Mouse (Mus musculus): ENCODE results near the gene Sall4. TPM values are rescaled to one million over a fixed set of nuclear protein-coding genes. Genes with fewer than 3 reads are reported as not detected.

Gene Sall4
- polyA plus RNA-seq (2014; fragmentation: Nextera tagmentation; extraction: Ambion mirVana) = 0.71 and 1.1 TPM in 2 replicates

- WGBS = 11% methylated on average over 10 of the region's 10 CpGs
- no peak for ATAC-seq
- H3K4me2 ChIP-seq (ENCODE audit: low read length) = peak within 1 kb of the TSS; percentile 91
- H3K9me3 ChIP-seq (replicated peaks; ENCODE audit: control insufficient read depth, low read length) = no peaks in the 10 kb centered on the region
- H3K9ac ChIP-seq (ENCODE audit: low read length) = peak within 1 kb of the TSS; percentile 68
- H3K27ac ChIP-seq (ENCODE audit: low read depth, low read length) = no peak within 1 kb of the TSS; the same call in 1 of the 2 replicates
- peak within 1 kb of the TSS; percentile 44 for H3K4me3 ChIP-seq (ENCODE audit: low read depth, low read length)
- DNase-seq (ENCODE audit: low spot score) = no peak
- H3K4me1 ChIP-seq (ENCODE audit: control insufficient read depth, insufficient read depth, low read length) = peaks cover 28% of the 10 kb centered on the region
- H3K27me3 ChIP-seq (replicated peaks; ENCODE audit: control insufficient read depth, insufficient read depth, low read length) = peaks cover 44% of the 10 kb centered on the region
- H3K36me3 ChIP-seq (ENCODE audit: control insufficient read depth, insufficient read depth, low read length) = no peaks in the 10 kb centered on the region
Measured at GRCm38 (mm10) chr2:168767582-168767981, at the start of gene Sall4. Gene Sall4, minus strand, starts transcription at chr2:168767943.

DNA sequence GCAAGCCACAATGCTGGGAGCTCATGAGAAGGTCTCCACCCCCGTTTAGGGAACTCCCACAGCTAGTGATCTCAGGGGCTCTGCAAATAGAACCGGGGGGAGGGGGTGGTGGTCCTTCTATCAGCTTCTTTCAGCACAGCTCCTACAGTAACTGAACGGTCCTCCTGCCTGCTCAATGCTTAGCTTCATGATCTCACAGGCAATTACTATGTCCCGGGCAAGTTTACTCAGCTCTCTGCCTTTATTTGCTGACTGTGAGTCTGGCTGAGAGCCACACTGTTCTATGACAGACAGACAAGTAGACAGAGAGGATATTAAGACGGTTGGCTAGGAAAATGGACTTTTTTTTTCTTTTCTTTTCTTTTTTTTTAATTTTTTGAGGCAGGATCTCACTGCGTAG, 45.5 kb upstream of the Sall4 start:
- no peak overlapping the region for H3K4me2 ChIP-seq (ENCODE audit: low read length)
- 34% methylated on average over 6 of the region's 6 CpGs for WGBS
- no peak for ATAC-seq
- H3K27ac ChIP-seq (ENCODE audit: low read depth, low read length) = no peak overlapping the region
- no peaks in the 10 kb centered on the region for H3K9me3 ChIP-seq (replicated peaks; ENCODE audit: control insufficient read depth, low read length)
- H3K4me3 ChIP-seq (ENCODE audit: low read depth, low read length) = no peak overlapping the region
- no peaks in the 10 kb centered on the region for H3K27me3 ChIP-seq (replicated peaks; ENCODE audit: control insufficient read depth, insufficient read depth, low read length)
- H3K36me3 ChIP-seq (ENCODE audit: control insufficient read depth, insufficient read depth, low read length) = no peaks in the 10 kb centered on the region
- H3K4me1 ChIP-seq (ENCODE audit: control insufficient read depth, insufficient read depth, low read length) = peaks cover 5% of the 10 kb centered on the region; the same call in 1 of the 2 replicates
- DNase-seq (ENCODE audit: low spot score) = no peak
- H3K9ac ChIP-seq (ENCODE audit: low read length) = no peak overlapping the region

GRCm38 (mm10) chr2:168809895-168810294, 42.2 kb upstream of the Sall4 start:
- peaks cover 5% of the 10 kb centered on the region; the same call in 1 of the 2 replicates for H3K4me1 ChIP-seq (ENCODE audit: control insufficient read depth, insufficient read depth, low read length)
- H3K9ac ChIP-seq (ENCODE audit: low read length) = peak overlapping the region; percentile 49
- no peak for ATAC-seq
- H3K4me2 ChIP-seq (ENCODE audit: low read length) = peak overlapping the region; percentile 35
- 2% methylated on average over 14 of the region's 14 CpGs for WGBS
- H3K27me3 ChIP-seq (replicated peaks; ENCODE audit: control insufficient read depth, insufficient read depth, low read length) = no peaks in the 10 kb centered on the region
- H3K4me3 ChIP-seq (ENCODE audit: low read depth, low read length) = no peak overlapping the region
- peak; percentile 20 for DNase-seq (ENCODE audit: low spot score)
- no peak overlapping the region for H3K27ac ChIP-seq (ENCODE audit: low read depth, low read length)
- H3K9me3 ChIP-seq (replicated peaks; ENCODE audit: control insufficient read depth, low read length) = no peaks in the 10 kb centered on the region
- H3K36me3 ChIP-seq (ENCODE audit: control insufficient read depth, insufficient read depth, low read length) = no peaks in the 10 kb centered on the region

DNA sequence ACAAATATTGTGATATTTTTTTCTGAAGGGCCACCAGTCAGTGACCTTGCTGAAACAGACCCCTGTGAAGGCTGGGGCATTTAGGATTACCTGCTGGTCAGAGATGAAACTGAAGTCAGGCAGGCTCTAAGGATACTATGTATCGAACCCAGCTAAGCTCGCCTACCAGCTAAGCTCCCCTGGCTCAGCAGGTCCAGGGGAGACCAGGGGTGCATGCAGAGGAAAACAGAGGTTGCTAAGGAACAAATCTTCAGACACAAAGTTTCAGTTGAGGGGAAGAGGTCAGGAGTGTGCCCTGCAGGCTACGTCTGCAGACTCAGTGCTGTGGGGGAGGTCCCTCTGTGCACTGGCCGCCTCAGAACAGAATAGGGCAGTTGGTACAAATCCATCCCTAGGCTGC, 39.9 kb upstream of the Sall4 start:
- no peaks in the 10 kb centered on the region for H3K36me3 ChIP-seq (ENCODE audit: control insufficient read depth, insufficient read depth, low read length)
- H3K4me3 ChIP-seq (ENCODE audit: low read depth, low read length) = no peak overlapping the region
- WGBS = 34% methylated on average over 4 of the region's 4 CpGs
- no peaks in the 10 kb centered on the region for H3K9me3 ChIP-seq (replicated peaks; ENCODE audit: control insufficient read depth, low read length)
- no peak overlapping the region for H3K27ac ChIP-seq (ENCODE audit: low read depth, low read length)
- ATAC-seq = no peak
- H3K27me3 ChIP-seq (replicated peaks; ENCODE audit: control insufficient read depth, insufficient read depth, low read length) = no peaks in the 10 kb centered on the region
- H3K4me1 ChIP-seq (ENCODE audit: control insufficient read depth, insufficient read depth, low read length) = peaks cover 5% of the 10 kb centered on the region; the same call in 1 of the 2 replicates
- DNase-seq (ENCODE audit: low spot score) = no peak
- no peak overlapping the region for H3K4me2 ChIP-seq (ENCODE audit: low read length)
- no peak overlapping the region for H3K9ac ChIP-seq (ENCODE audit: low read length)

GRCm38 (mm10) chr2:168803849-168804248, 36.1 kb upstream of the Sall4 start:
- no peak overlapping the region for H3K9ac ChIP-seq (ENCODE audit: low read length)
- no peaks in the 10 kb centered on the region for H3K27me3 ChIP-seq (replicated peaks; ENCODE audit: control insufficient read depth, insufficient read depth, low read length)
- no peaks in the 10 kb centered on the region for H3K4me1 ChIP-seq (ENCODE audit: control insufficient read depth, insufficient read depth, low read length)
- ATAC-seq (no peak), DNase-seq (ENCODE audit: low spot score) (no peak)
- no peaks in the 10 kb centered on the region for H3K9me3 ChIP-seq (replicated peaks; ENCODE audit: control insufficient read depth, low read length)
- no peak overlapping the region for H3K4me2 ChIP-seq (ENCODE audit: low read length)
- H3K4me3 ChIP-seq (ENCODE audit: low read depth, low read length) = no peak overlapping the region
- WGBS = 78% methylated on average over 4 of the region's 4 CpGs
- H3K27ac ChIP-seq (ENCODE audit: low read depth, low read length) = no peak overlapping the region
- no peaks in the 10 kb centered on the region for H3K36me3 ChIP-seq (ENCODE audit: control insufficient read depth, insufficient read depth, low read length)

DNA sequence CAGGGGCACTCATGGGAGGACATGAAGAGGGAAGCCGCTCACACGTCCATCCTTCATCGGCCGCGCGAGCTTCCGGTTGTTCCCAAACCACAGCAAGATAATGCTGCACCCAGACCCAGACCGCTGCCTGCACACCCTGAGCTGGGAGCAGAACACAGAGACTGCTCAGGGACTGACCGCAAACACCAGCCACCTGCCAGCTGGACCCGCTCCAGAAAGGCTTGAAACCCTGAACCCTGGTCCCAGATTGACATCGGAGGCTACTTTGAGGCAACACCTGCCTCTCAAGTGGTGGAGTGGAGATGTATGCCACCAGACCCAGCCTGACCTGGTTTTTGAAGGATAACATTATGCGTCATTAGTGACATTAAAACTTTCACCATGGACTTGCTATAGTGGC, 31.6 kb upstream of the Sall4 start:
- no peaks in the 10 kb centered on the region for H3K27me3 ChIP-seq (replicated peaks; ENCODE audit: control insufficient read depth, insufficient read depth, low read length)
- H3K4me2 ChIP-seq (ENCODE audit: low read length) = no peak overlapping the region
- WGBS = 91% methylated on average over 12 of the region's 12 CpGs
- no peaks in the 10 kb centered on the region for H3K4me1 ChIP-seq (ENCODE audit: control insufficient read depth, insufficient read depth, low read length)
- no peaks in the 10 kb centered on the region for H3K9me3 ChIP-seq (replicated peaks; ENCODE audit: control insufficient read depth, low read length)
- H3K4me3 ChIP-seq (ENCODE audit: low read depth, low read length) = no peak overlapping the region
- no peak for DNase-seq (ENCODE audit: low spot score)
- ATAC-seq = no peak
- no peak overlapping the region for H3K9ac ChIP-seq (ENCODE audit: low read length)
- no peak overlapping the region for H3K27ac ChIP-seq (ENCODE audit: low read depth, low read length)
- no peaks in the 10 kb centered on the region for H3K36me3 ChIP-seq (ENCODE audit: control insufficient read depth, insufficient read depth, low read length)

- H3K9ac ChIP-seq (ENCODE audit: low read length) = no peak overlapping the region
- no peaks in the 10 kb centered on the region for H3K9me3 ChIP-seq (replicated peaks; ENCODE audit: control insufficient read depth, low read length)
- H3K27ac ChIP-seq (ENCODE audit: low read depth, low read length) = no peak overlapping the region
- DNase-seq (ENCODE audit: low spot score) (no peak), ATAC-seq (no peak)
- no peaks in the 10 kb centered on the region for H3K4me1 ChIP-seq (ENCODE audit: control insufficient read depth, insufficient read depth, low read length)
- H3K36me3 ChIP-seq (ENCODE audit: control insufficient read depth, insufficient read depth, low read length) = no peaks in the 10 kb centered on the region
- H3K4me2 ChIP-seq (ENCODE audit: low read length) = no peak overlapping the region
- WGBS = 85% methylated on average over 7 of the region's 7 CpGs
- no peaks in the 10 kb centered on the region for H3K27me3 ChIP-seq (replicated peaks; ENCODE audit: control insufficient read depth, insufficient read depth, low read length)
- H3K4me3 ChIP-seq (ENCODE audit: low read depth, low read length) = no peak overlapping the region
Measured at GRCm38 (mm10) chr2:168798921-168799320, 31.2 kb upstream of the Sall4 start.

- 45% methylated on average over 4 of the region's 4 CpGs for WGBS
- ATAC-seq = no peak
- no peak overlapping the region for H3K27ac ChIP-seq (ENCODE audit: low read depth, low read length)
Measured at GRCm38 (mm10) chr2:168791115-168791802, 23.5 kb upstream of the Sall4 start.

DNA sequence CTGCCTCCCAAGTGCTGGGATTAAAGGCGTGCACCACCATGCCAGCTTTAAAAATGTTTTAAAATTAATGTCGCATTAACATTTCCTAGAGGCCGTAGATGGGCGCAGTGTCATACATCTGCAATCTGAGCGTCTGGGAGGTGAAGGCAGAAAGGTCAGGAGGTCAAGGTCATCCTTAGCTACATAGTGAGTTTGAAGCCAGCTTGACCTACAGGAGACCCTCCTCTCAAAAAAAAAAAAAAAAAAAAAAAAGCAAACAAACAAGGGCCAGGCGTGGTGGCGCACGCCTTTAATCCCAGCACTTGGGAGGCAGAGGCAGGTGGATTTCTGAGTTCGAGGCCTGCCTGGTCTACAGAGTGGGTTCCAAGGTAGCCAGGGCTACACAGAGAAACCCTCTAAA, 18.4 kb upstream of the Sall4 start:
- DNase-seq (ENCODE audit: low spot score) (no peak), ATAC-seq (no peak)
- no peaks in the 10 kb centered on the region for H3K9me3 ChIP-seq (replicated peaks; ENCODE audit: control insufficient read depth, low read length)
- 0 out of 2 replicates have a peak, but pooled peaks cover 3% of the 10 kb centered on the region for H3K27me3 ChIP-seq (replicated peaks; ENCODE audit: control insufficient read depth, insufficient read depth, low read length)
- peaks cover 4% of the 10 kb centered on the region; the same call in 1 of the 2 replicates for H3K4me1 ChIP-seq (ENCODE audit: control insufficient read depth, insufficient read depth, low read length)
- H3K9ac ChIP-seq (ENCODE audit: low read length) = no peak overlapping the region
- no peaks in the 10 kb centered on the region for H3K36me3 ChIP-seq (ENCODE audit: control insufficient read depth, insufficient read depth, low read length)
- H3K4me3 ChIP-seq (ENCODE audit: low read depth, low read length) = no peak overlapping the region
- H3K27ac ChIP-seq (ENCODE audit: low read depth, low read length) = no peak overlapping the region
- 98% methylated on average over 9 of the region's 9 CpGs for WGBS
- H3K4me2 ChIP-seq (ENCODE audit: low read length) = no peak overlapping the region

More at GRCm38 (mm10) chr2:168791115-168791802, 23.5 kb upstream of the Sall4 start:
- Histone ChIP-seq H3K9me3 (replicated peaks; ENCODE audit: control insufficient read depth, low read length) (no peaks in the 10 kb centered on the region), H3K4me3 (ENCODE audit: low read depth, low read length) (no peak overlapping the region), H3K4me1 (ENCODE audit: control insufficient read depth, insufficient read depth, low read length) (peaks cover 5% of the 10 kb centered on the region; the same call in 1 of the 2 replicates), H3K9ac (ENCODE audit: low read length) (no peak overlapping the region), H3K36me3 (ENCODE audit: control insufficient read depth, insufficient read depth, low read length) (no peaks in the 10 kb centered on the region), H3K27me3 (replicated peaks; ENCODE audit: control insufficient read depth, insufficient read depth, low read length) (no peaks in the 10 kb centered on the region), H3K4me2 (ENCODE audit: low read length) (no peak overlapping the region)
- peak; percentile 43 for DNase-seq (ENCODE audit: low spot score)

Measured in forebrain, embryonic 14.5 days (tissue).